Mouse (Mus musculus) liver, adult 2 months (tissue): ENCODE data around the gene Nol7.

Experiments
- CTCF ChIP-seq: fragments of 200-500 bp; IDR thresholded peaks from 2 replicates; pipeline ENCODE4 v1.5.1; 2011; ENCODE audit warnings: low read depth, low read length, control low read depth
- POLR2A ChIP-seq: fragments of 200-500 bp; IDR thresholded peaks from 2 replicates; pipeline ENCODE4 v1.6.1; 2011; ENCODE audit warnings: low read length, control low read depth; ENCODE audit not compliant: insufficient read depth; ENCODE audit errors: extremely low read depth

DNA sequence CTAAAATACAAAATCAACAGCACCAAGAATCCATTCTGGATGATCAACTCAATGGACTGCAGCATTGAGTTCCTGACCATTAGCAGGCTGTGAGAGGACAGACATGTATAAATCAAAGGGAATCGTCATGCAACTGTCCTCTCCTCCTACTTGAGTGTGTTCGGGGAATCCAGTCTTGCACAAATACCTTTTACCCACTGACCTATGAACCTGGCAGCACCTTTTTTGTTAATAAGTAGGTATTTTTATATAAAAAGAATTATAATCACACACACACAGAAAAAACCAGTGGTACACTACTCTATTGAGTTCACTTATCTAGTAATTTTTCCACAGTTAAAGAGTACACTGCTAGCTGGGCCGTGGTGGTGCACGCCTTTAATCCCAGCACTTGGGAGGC, 45.5 kb downstream of the Nol7 start:
- TF ChIP-seq CTCF (no peak), POLR2A (no peak)
